Comparison of ENCODE assay signal across 8 mouse cellular contexts in genomic region chr17:36205456-36205855, GRCm38 (mm10). TPM values are rescaled to one million over a fixed set of nuclear protein-coding genes. Genes with fewer than 3 reads are reported as not detected.
DNase-seq lines count a peak whose midpoint lies in the region; ATAC-seq lines count a peak whose summit lies in the region.

No protein-coding gene starts in this region.

- no peaks in the 10 kb centered on the region for H3K9me3 ChIP-seq in embryonic facial prominence, embryonic 15.5 days (replicated peaks)
- H3K9me3 ChIP-seq in hindbrain, embryonic 15.5 days = no peaks in the 10 kb centered on the region
- no peaks in the 10 kb centered on the region for H3K9me3 ChIP-seq in liver, embryonic 12.5 days (replicated peaks)

- H3K27me3 ChIP-seq in embryonic facial prominence, embryonic 15.5 days = peaks cover 45% of the 10 kb centered on the region
- peaks cover 49% of the 10 kb centered on the region for H3K27me3 ChIP-seq in hindbrain, embryonic 15.5 days
- peaks cover 92% of the 10 kb centered on the region for H3K27me3 ChIP-seq in liver, embryonic 12.5 days (replicated peaks)

- H3K9ac ChIP-seq in embryonic facial prominence, embryonic 15.5 days = peak overlapping the region; percentile 9; the same call in 1 of the 2 replicates
- no peak overlapping the region for H3K9ac ChIP-seq in hindbrain, embryonic 15.5 days
- H3K9ac ChIP-seq in liver, embryonic 12.5 days = no peak overlapping the region

- no peak for ATAC-seq in embryonic facial prominence, embryonic 15.5 days (ENCODE audit: insufficient number of reproducible peaks, low FRiP score, low TSS enrichment, low read depth)
- no peak for ATAC-seq in hindbrain, embryonic 15.5 days (ENCODE audit: low FRiP score, low read depth)
- peak; percentile 42; the same call in 1 of the 2 replicates for ATAC-seq in liver, embryonic 12.5 days
- no peak for ATAC-seq in erythroid progenitor cell, adult 5-6 weeks (replicated peaks; ENCODE audit: low FRiP score, poor library complexity, severe bottlenecking)

- 2% methylated on average over 15 of the region's 15 CpGs for WGBS in embryonic facial prominence, embryonic 15.5 days
- WGBS in hindbrain, embryonic 15.5 days = 1% methylated on average over 15 of the region's 15 CpGs
- WGBS in liver, embryonic 12.5 days (ENCODE audit: insufficient replicate concordance) = 1% methylated on average over 15 of the region's 15 CpGs

- no peaks in the 10 kb centered on the region for H3K36me3 ChIP-seq in embryonic facial prominence, embryonic 15.5 days
- no peaks in the 10 kb centered on the region for H3K36me3 ChIP-seq in hindbrain, embryonic 15.5 days
- H3K36me3 ChIP-seq in liver, embryonic 12.5 days = no peaks in the 10 kb centered on the region

- peaks cover 11% of the 10 kb centered on the region for H3K4me1 ChIP-seq in embryonic facial prominence, embryonic 15.5 days
- H3K4me1 ChIP-seq in hindbrain, embryonic 15.5 days (replicated peaks) = peaks cover 11% of the 10 kb centered on the region
- H3K4me1 ChIP-seq in liver, embryonic 12.5 days = peaks cover 6% of the 10 kb centered on the region; the same call in 1 of the 2 replicates

- H3K4me2 ChIP-seq in embryonic facial prominence, embryonic 15.5 days (replicated peaks) = peak overlapping the region; percentile 49
- peak overlapping the region; percentile 59 for H3K4me2 ChIP-seq in hindbrain, embryonic 15.5 days
- H3K4me2 ChIP-seq in liver, embryonic 12.5 days = peak overlapping the region; percentile 63

- H3K4me3 ChIP-seq in embryonic facial prominence, embryonic 15.5 days (replicated peaks) = peak overlapping the region; percentile 40
- peak overlapping the region; percentile 34 for H3K4me3 ChIP-seq in hindbrain, embryonic 15.5 days
- peak overlapping the region; percentile 44 for H3K4me3 ChIP-seq in liver, embryonic 12.5 days

- no peak overlapping the region for H3K27ac ChIP-seq in embryonic facial prominence, embryonic 15.5 days (replicated peaks)
- no peak overlapping the region for H3K27ac ChIP-seq in hindbrain, embryonic 15.5 days (replicated peaks)
- no peak overlapping the region for H3K27ac ChIP-seq in liver, embryonic 12.5 days

- DNase-seq in kidney, adult 11 months = peak; percentile 30
- DNase-seq in kidney, postnatal 25 days = no peak
- peak; percentile 24 to 43 for DNase-seq in monocyte, adult 2 months (ENCODE audit: low read depth in 1 of 2, low spot score in 2 of 2)
- DNase-seq in layer of hippocampus, adult 8-10 months (ENCODE audit: low spot score in 2 of 2) = no peak

RNA-seq across cellular contexts. Expression of gene H2-T3, which starts 15.4 kb away (rescaled TPM):
- polyA plus RNA-seq in embryonic facial prominence, embryonic 15.5 days (2015; fragmentation: Nextera tagmentation; extraction: Ambion mirVana) = not detected in 2 replicates
- polyA plus RNA-seq in hindbrain, embryonic 15.5 days (2015; fragmentation: Nextera tagmentation; extraction: Ambion mirVana) = not detected in 2 replicates
- not detected in 2 replicates for polyA plus RNA-seq in liver, embryonic 12.5 days (2016; fragmentation: Nextera tagmentation; extraction: Ambion mirVana)
- not detected for total RNA-seq in layer of hippocampus, adult 8-10 months (2022)
- not detected in 2 replicates for total RNA-seq in erythroid progenitor cell, adult 5-6 weeks (2015; ENCODE audit: low replicate concordance)
- not detected in 2 replicates for total RNA-seq in erythroid progenitor cell, adult 5-6 weeks (2017; ENCODE audit: low replicate concordance)

RNA-seq across cellular contexts. Expression of gene Gm8909, which starts 37.1 kb away (rescaled TPM):
- polyA plus RNA-seq in embryonic facial prominence, embryonic 15.5 days (2015; fragmentation: Nextera tagmentation; extraction: Ambion mirVana) = 0.33 TPM in 1 of 2 replicates, not detected in the other
- not detected in 2 replicates for polyA plus RNA-seq in hindbrain, embryonic 15.5 days (2015; fragmentation: Nextera tagmentation; extraction: Ambion mirVana)
- not detected in 2 replicates for polyA plus RNA-seq in liver, embryonic 12.5 days (2016; fragmentation: Nextera tagmentation; extraction: Ambion mirVana)
- not detected for total RNA-seq in layer of hippocampus, adult 8-10 months (2022)
- total RNA-seq in erythroid progenitor cell, adult 5-6 weeks (2015; ENCODE audit: low replicate concordance) = not detected in 2 replicates
- total RNA-seq in erythroid progenitor cell, adult 5-6 weeks (2017; ENCODE audit: low replicate concordance) = not detected in 2 replicates

RNA-seq across cellular contexts. Expression of gene Rpp21, which starts 52.4 kb away (rescaled TPM):
- 104 and 107 TPM in 2 replicates for polyA plus RNA-seq in embryonic facial prominence, embryonic 15.5 days (2015; fragmentation: Nextera tagmentation; extraction: Ambion mirVana)
- 132 and 133 TPM in 2 replicates for polyA plus RNA-seq in hindbrain, embryonic 15.5 days (2015; fragmentation: Nextera tagmentation; extraction: Ambion mirVana)
- 80.6 and 89.7 TPM in 2 replicates for polyA plus RNA-seq in liver, embryonic 12.5 days (2016; fragmentation: Nextera tagmentation; extraction: Ambion mirVana)
- 10 to 100 TPM; 39.1 to 50.1 (median 45.3) TPM for total RNA-seq in layer of hippocampus, adult 8-10 months (2022)
- 63.7 and 66.0 TPM in 2 replicates for total RNA-seq in erythroid progenitor cell, adult 5-6 weeks (2015; ENCODE audit: low replicate concordance)
- 11.8 TPM in 2 replicates for total RNA-seq in erythroid progenitor cell, adult 5-6 weeks (2017; ENCODE audit: low replicate concordance)

Comparison
In these comparisons a context has a peak if more than half of its experiments do, and no peak if none do; other contexts are left out.
1. DNase-seq: peak in kidney, adult 11 months (single experiment) and monocyte, adult 2 months (2 of 2); none in kidney, postnatal 25 days (0 of 2) and layer of hippocampus, adult 8-10 months (0 of 2).
2. Peak in every context shown above with its lines, with median percentiles within 50 percentile points of each other: H3K4me2 ChIP-seq and H3K4me3 ChIP-seq.